Mouse (Mus musculus): ENCODE measurements around the gene Dnajc2.

- no peak for TF ChIP-seq CTCF (conservative IDR thresholded peaks at IDR 0.05; ENCODE audit: insufficient read depth, insufficient read length, low read depth, low read length)
- no peak for TF ChIP-seq POLR2A (IDR thresholded peaks at IDR 0.05; ENCODE audit: low read depth, low read length)
Measured at GRCm38 (mm10) chr5:21737620-21738019, 47.4 kb downstream of the Dnajc2 start.

All from kidney, adult 2 months (tissue).